Mouse (Mus musculus) midbrain, embryonic 15.5 days (tissue): ENCODE measurements around the gene Csnk1g2. TPM values are rescaled to one million over a fixed set of nuclear protein-coding genes. Genes with fewer than 3 reads are reported as not detected.

ENCODE experiments used
- ATAC-seq: fragments of 200-750 bp; cut with Nextera tagmentation; replicated peaks from 2 replicates; pipeline ENCODE4 v1.8.0; 2017; ENCODE audit warnings: moderate TSS enrichment
- H3K27ac ChIP-seq: fragments of 300-500 bp; sonication (generic); 2 replicates; pipeline ENCODE4 v1.5.1; 2015; ENCODE audit warnings: mild to moderate bottlenecking, inconsistent platforms
- H3K27me3 ChIP-seq: fragments of 300-500 bp; sonication (generic); replicated peaks from 2 replicates; pipeline ENCODE4 v1.6.1; 2015; ENCODE audit warnings: inconsistent platforms
- H3K36me3 ChIP-seq: fragments of 300-500 bp; sonication (generic); replicated peaks from 2 replicates; pipeline ENCODE4 v1.6.1; 2015; ENCODE audit warnings: inconsistent platforms
- H3K4me1 ChIP-seq: fragments of 300-500 bp; sonication (generic); 2 replicates; pipeline ENCODE4 v1.6.1; 2015; ENCODE audit warnings: inconsistent platforms
- H3K4me2 ChIP-seq: fragments of 300-500 bp; sonication (generic); 2 replicates; pipeline ENCODE4 v1.6.1; 2015; ENCODE audit warnings: inconsistent platforms, mild to moderate bottlenecking, moderate library complexity
- H3K4me3 ChIP-seq: fragments of 300-500 bp; sonication (generic); 2 replicates; pipeline ENCODE4 v1.5.1; 2015; ENCODE audit warnings: mild to moderate bottlenecking, inconsistent platforms
- H3K9ac ChIP-seq: fragments of 300-500 bp; sonication (generic); 2 replicates; pipeline ENCODE4 v1.6.1; 2015; ENCODE audit warnings: mild to moderate bottlenecking, inconsistent platforms
- H3K9me3 ChIP-seq: fragments of 300-500 bp; sonication (generic); 2 replicates; pipeline ENCODE4 v1.6.1; 2016; ENCODE audit warnings: inconsistent platforms
- WGBS: fragments of 180-500 bp; shearing (Covaris S2); methylation state at CpG from one replicate; pipeline ENCODE4 v1.1.7; 2015; ENCODE audit warnings: mixed read lengths; 5-methylcytosine and 5-hydroxymethylcytosine counted together
- polyA plus RNA-seq: library from polyadenylated mRNA; unstranded; fragments of >200 nt; fragmentation: Nextera tagmentation; extraction: Ambion mirVana; gene quantifications from 2 replicates; pipeline ENCODE4 v1.2.1, GENCODE M21; 2015

The Csnk1g2 gene
- polyA plus RNA-seq, 1 experiment from 2014 or later = 107 TPM

GRCm38 (mm10) chr10:80619465-80620244 lies 3.0 kb upstream of the Csnk1g2 start:
- no peaks in the 10 kb centered on the region for H3K27me3 ChIP-seq
- peaks cover 13% of the 10 kb centered on the region for H3K36me3 ChIP-seq
- H3K9me3 ChIP-seq = no peaks in the 10 kb centered on the region
- H3K4me2 ChIP-seq = no peak overlapping the region
- H3K4me3 ChIP-seq = no peak overlapping the region
- peaks cover 25% of the 10 kb centered on the region for H3K4me1 ChIP-seq
- no peak for ATAC-seq
- no peak overlapping the region for H3K9ac ChIP-seq
- H3K27ac ChIP-seq = no peak overlapping the region
- 37% methylated on average over 8 of the region's 8 CpGs for WGBS

- Histone ChIP-seq H3K27me3 (no peaks in the 10 kb centered on the region), H3K9me3 (no peaks in the 10 kb centered on the region), H3K4me2 (no peak overlapping the region), H3K4me1 (peaks cover 31% of the 10 kb centered on the region), H3K36me3 (peaks cover 7% of the 10 kb centered on the region; the same call in 1 of the 2 replicates), H3K4me3 (no peak overlapping the region), H3K27ac (no peak overlapping the region), H3K9ac (no peak overlapping the region)
- 84% methylated on average over 9 of the region's 9 CpGs for WGBS
- ATAC-seq = no peak
Measured at GRCm38 (mm10) chr10:80620365-80620764, 2.3 kb upstream of the Csnk1g2 start.

DNA sequence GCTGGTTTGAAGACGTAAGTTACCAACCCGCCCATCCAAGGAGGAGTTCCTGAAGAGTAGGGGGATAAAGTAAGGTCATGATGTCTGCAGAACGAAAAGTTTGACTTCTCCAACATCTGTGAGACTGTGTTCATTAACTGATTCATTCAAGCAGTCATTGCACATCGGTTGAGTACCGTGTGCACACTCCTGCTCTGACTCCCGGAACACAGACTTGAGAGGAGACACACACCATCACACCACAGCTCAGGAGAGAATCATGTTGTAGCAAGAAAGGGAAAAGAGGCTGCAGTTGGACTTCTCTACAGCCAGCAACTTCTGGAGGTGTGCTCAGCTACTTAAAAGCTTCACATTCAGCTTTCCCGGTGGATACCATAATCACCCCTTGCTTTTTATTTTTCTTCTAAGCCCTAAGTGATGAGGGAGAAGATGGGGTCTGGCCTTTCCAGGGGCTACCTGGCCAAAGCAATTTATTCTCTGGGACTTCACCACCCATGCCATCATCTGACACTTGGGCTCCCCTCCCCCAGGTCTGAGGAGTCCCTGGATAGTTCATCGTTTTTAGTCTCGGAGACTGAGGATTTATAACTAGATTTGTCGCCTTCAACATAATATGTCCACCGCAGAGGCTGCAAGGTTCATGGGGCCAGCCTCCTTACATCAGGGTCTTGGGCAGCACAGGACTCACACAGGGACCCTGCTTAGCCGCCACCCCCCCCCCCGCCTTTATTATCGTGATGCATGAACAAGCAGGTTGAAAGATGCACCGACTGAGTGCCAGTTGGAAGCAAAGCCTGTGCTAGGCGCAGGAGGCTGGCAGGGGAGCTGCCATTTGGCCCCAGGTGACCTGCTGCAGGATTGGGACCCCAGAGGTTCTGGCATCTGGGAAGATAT lies 1.6 kb upstream of the Csnk1g2 start:
- Histone ChIP-seq H3K27me3 (no peaks in the 10 kb centered on the region), H3K4me1 (peaks cover 31% of the 10 kb centered on the region), H3K9me3 (no peaks in the 10 kb centered on the region), H3K4me2 (peak overlapping the region; percentile 71), H3K9ac (peak overlapping the region; percentile 52), H3K4me3 (peak overlapping the region; percentile 76), H3K27ac (peak overlapping the region; percentile 98), H3K36me3 (peaks cover under 1% of the 10 kb centered on the region; the same call in 1 of the 2 replicates)
- no peak for ATAC-seq
- WGBS = 53% methylated on average over 16 of the region's 16 CpGs

- Histone ChIP-seq H3K4me3 (peak overlapping the region; percentile 76), H3K36me3 (no peaks in the 10 kb centered on the region), H3K4me1 (peaks cover 31% of the 10 kb centered on the region), H3K27me3 (no peaks in the 10 kb centered on the region), H3K4me2 (peak overlapping the region; percentile 71), H3K9ac (peak overlapping the region; percentile 52), H3K9me3 (no peaks in the 10 kb centered on the region), H3K27ac (peak overlapping the region; percentile 98)
- 2% methylated on average over 9 of the region's 9 CpGs for WGBS
- peak; percentile 5; the same call in 1 of the 2 replicates for ATAC-seq
Measured at GRCm38 (mm10) chr10:80621690-80621939, 1.0 kb upstream of the Csnk1g2 start.

GRCm38 (mm10) chr10:80621940-80622660 lies 538 bp upstream of the Csnk1g2 start:
- ATAC-seq = peak; percentile 96
- Histone ChIP-seq H3K27ac (peak overlapping the region; percentile 98), H3K9ac (peak overlapping the region; percentile 52), H3K4me3 (peak overlapping the region; percentile 76), H3K36me3 (no peaks in the 10 kb centered on the region), H3K4me2 (peak overlapping the region; percentile 89), H3K27me3 (no peaks in the 10 kb centered on the region), H3K9me3 (no peaks in the 10 kb centered on the region), H3K4me1 (peaks cover 31% of the 10 kb centered on the region)
- under 1% methylated on average over 64 of the region's 64 CpGs for WGBS

DNA sequence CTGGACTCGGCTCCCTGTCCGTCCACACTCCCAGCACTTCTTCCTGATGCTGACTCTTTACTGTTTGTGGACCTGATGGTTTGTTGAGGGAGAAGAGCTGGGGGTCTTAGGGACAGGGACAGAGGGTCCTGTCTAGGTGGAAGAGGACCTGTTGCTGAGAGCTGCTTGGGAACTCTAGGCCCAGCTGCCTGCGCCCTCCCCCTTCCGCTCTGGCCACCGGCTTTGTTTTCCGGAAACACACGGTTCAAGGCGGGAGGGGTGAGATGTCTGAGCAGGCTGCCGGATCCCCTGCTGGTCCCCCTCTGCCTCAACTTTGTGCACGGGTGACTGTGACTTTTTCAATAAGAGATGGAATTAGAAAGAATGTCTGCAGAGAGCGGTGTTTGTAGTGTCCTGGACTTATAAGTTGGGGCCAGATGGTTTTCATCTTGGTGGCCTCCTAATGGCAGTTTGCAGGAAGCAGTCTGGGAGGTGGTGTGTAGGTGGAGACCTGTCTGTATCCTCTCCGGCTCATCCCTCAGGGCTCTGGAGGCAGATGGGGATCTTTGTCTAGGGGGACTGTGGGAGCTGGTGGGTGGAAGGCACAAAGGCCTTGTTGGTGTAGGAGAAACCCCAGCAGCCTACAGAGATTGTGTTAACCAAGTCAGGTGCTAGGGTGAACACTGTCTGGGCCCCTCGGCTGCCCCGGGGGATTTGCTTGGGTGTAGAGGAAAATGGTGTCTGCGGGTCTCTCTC lies 986 bp downstream of the Csnk1g2 start:
- no peak for ATAC-seq
- no peaks in the 10 kb centered on the region for H3K27me3 ChIP-seq
- WGBS = 18% methylated on average over 15 of the region's 15 CpGs
- peak overlapping the region; percentile 89 for H3K4me2 ChIP-seq
- peak overlapping the region; percentile 87 for H3K9ac ChIP-seq
- peak overlapping the region; percentile 76 for H3K4me3 ChIP-seq
- peak overlapping the region; percentile 98 for H3K27ac ChIP-seq
- H3K36me3 ChIP-seq = no peaks in the 10 kb centered on the region
- H3K4me1 ChIP-seq = peaks cover 39% of the 10 kb centered on the region
- no peaks in the 10 kb centered on the region for H3K9me3 ChIP-seq

DNA sequence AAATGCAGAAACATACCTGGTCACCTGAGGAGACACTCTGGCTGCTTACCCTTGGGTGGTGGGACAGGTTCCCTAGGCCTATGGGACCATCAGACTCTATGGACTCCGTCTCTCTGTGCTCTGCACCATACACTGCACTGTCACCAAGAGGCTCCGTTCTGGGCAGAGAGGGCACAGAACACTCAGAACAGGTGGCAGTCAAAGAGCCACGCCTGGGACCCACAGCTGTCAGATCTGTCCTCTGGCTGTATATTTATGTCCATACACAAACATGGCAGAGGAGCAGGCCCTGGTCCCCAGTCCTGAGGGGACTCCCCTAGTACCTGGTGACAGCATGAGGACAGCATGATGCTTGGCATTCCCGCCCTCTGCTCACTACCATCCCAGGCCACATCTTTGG lies 3.1 kb downstream of the Csnk1g2 start:
- Histone ChIP-seq H3K27ac (no peak overlapping the region), H3K4me1 (peaks cover 41% of the 10 kb centered on the region), H3K36me3 (no peaks in the 10 kb centered on the region), H3K9me3 (no peaks in the 10 kb centered on the region), H3K9ac (no peak overlapping the region), H3K27me3 (no peaks in the 10 kb centered on the region), H3K4me3 (no peak overlapping the region), H3K4me2 (no peak overlapping the region)
- 93% methylated on average over 4 of the region's 4 CpGs for WGBS
- no peak for ATAC-seq

- 83% methylated on average over 2 of the region's 2 CpGs for WGBS
- no peak overlapping the region for H3K4me3 ChIP-seq
- no peaks in the 10 kb centered on the region for H3K27me3 ChIP-seq
- H3K4me1 ChIP-seq = peaks cover 33% of the 10 kb centered on the region
- H3K27ac ChIP-seq = no peak overlapping the region
- H3K4me2 ChIP-seq = no peak overlapping the region
- H3K36me3 ChIP-seq = no peaks in the 10 kb centered on the region
- no peak for ATAC-seq
- H3K9ac ChIP-seq = no peak overlapping the region; the same call in 1 of the 2 replicates
- H3K9me3 ChIP-seq = no peaks in the 10 kb centered on the region
Measured at GRCm38 (mm10) chr10:80627685-80628084, 5.0 kb downstream of the Csnk1g2 start.

- no peaks in the 10 kb centered on the region for H3K9me3 ChIP-seq
- WGBS = 80% methylated on average over 9 of the region's 9 CpGs
- H3K4me3 ChIP-seq = no peak overlapping the region
- H3K4me2 ChIP-seq = no peak overlapping the region
- no peak for ATAC-seq
- no peak overlapping the region for H3K9ac ChIP-seq
- H3K36me3 ChIP-seq = no peaks in the 10 kb centered on the region
- H3K4me1 ChIP-seq = peaks cover 24% of the 10 kb centered on the region
- H3K27ac ChIP-seq = no peak overlapping the region
- H3K27me3 ChIP-seq = no peaks in the 10 kb centered on the region
Measured at GRCm38 (mm10) chr10:80628925-80629324, 6.3 kb downstream of the Csnk1g2 start.

DNA sequence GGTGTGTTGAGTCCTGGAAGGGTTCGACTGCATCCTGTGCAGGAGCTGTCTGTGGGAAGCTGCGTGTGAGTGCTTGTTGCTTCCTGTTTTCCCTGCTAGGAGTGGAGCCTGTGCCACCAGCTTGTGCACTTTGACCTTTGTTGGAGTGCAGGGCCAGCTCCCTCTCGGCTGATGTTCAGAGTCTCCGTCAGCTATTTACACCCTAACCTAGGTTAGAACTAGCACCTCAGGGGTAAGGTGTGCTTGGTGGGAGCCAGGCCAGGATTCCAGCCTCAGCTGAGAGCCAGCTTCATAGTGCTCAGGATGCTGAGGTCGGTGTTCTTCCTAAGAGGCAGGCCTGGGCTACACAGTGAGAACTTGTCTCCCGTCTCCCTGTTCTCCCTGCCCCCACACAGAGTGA lies 12.7 kb downstream of the Csnk1g2 start:
- Histone ChIP-seq H3K9ac (no peak overlapping the region), H3K27me3 (no peaks in the 10 kb centered on the region), H3K4me3 (no peak overlapping the region), H3K4me2 (no peak overlapping the region), H3K9me3 (no peaks in the 10 kb centered on the region), H3K36me3 (peaks cover 53% of the 10 kb centered on the region), H3K4me1 (no peaks in the 10 kb centered on the region), H3K27ac (no peak overlapping the region)
- 92% methylated on average over 6 of the region's 6 CpGs for WGBS
- no peak for ATAC-seq

DNA sequence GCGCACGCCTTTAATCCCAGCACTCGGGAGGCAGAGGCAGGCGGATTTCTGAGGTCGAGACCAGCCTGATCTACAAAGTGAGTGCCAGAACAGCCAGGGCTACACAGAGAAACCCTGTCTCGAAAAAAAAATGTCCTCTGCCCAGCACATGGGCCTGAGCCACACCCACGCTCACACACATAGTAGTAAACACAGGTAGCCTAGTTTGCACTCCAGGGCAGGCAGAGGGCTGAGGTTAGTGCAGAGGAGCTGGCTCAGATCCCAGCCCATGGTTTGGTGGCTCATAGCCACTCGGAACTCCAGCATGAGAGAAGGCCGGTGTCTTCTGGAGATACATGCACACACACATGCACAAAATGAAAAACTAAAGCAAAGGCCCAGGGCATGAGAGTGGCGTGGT lies 24.3 kb downstream of the Csnk1g2 start:
- H3K4me2 ChIP-seq = no peak overlapping the region
- ATAC-seq = no peak
- no peaks in the 10 kb centered on the region for H3K9me3 ChIP-seq
- H3K36me3 ChIP-seq = peaks cover 43% of the 10 kb centered on the region
- H3K9ac ChIP-seq = no peak overlapping the region
- H3K27me3 ChIP-seq = no peaks in the 10 kb centered on the region
- no peak overlapping the region for H3K4me3 ChIP-seq
- H3K4me1 ChIP-seq = no peaks in the 10 kb centered on the region
- WGBS = 94% methylated on average over 10 of the region's 10 CpGs
- H3K27ac ChIP-seq = no peak overlapping the region
